Mouse (Mus musculus) small intestine, adult 2 months (tissue): ENCODE data around the gene Ermard.

ENCODE experiments used
- CTCF ChIP-seq: fragments of 200-500 bp; IDR thresholded peaks from 2 replicates; pipeline ENCODE4 v1.5.1; 2012; ENCODE audit warnings: low read depth, mild to moderate bottlenecking, control low read depth, inconsistent platforms, low read length, moderate library complexity, mixed read lengths; ENCODE audit not compliant: insufficient replicate concordance, insufficient read length; ENCODE audit errors: extremely low read depth
- POLR2A ChIP-seq: fragments of 200-500 bp; IDR thresholded peaks from 2 replicates; pipeline ENCODE4 v1.6.1; 2012; ENCODE audit warnings: low read depth, mild to moderate bottlenecking, control low read depth, inconsistent platforms, low read length, moderate library complexity

DNA sequence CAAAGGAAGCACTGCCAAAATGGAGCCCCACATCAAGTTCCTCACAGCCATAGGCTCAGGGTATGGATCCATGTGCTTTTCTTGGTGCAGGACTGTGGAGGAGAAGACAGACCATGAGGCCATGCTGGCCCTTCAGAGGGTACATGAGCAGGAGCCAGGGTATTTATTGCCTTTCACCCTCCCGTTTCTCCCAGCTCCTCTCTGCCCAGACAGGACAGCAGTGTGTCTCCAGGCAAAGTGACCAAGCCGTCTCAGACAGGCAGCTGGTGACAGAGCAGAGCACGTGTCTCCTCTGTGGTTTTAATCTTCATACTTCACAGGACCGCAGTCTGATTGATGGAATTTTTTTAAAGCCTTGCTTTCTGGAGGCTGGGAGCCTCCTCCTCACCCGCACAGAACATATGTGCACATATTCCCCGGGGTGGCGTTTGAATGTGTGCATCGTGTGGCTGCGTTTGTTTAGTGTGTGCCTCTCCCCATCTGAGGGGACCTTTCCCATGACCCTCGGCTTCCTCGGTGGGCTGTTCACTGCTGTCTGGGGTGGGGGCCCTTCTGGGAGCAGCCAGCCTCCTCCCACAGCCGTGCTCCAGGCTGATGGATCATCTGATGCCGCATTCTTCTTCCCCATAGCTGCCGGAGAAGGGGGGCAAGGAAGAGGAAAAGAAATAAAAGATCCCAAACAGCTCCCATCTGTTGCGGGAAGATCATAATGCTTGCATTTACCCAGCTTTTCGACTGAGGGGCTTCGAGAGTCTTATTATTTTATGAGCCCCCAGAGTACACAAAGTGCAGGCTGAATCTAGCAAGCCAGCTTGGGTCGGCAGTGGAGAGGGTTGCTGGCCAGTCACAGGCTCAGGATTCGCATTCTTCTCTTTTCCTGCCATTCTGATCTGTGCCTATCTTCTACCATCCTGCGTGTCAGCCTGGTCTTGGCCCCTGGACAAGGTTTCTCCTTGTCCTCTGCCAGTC, 67.7 kb downstream of the Ermard start:
- TF ChIP-seq CTCF (no peak), POLR2A (no peak)
